Mouse (Mus musculus) skeletal muscle tissue, adult 2 months (tissue): ENCODE measurements at regions not wholly inside any gene's neighbourhood (a gene's known extent, or its start where the extent isn't known, plus 50 kb on each side); places are given as distances from the start of the nearest gene placed in this dataset.

ENCODE experiments used
- DNase-seq: peaks from one replicate; pipeline ENCODE4 v3.0.0-alpha.2; 2012; ENCODE audit warnings: low read depth, low spot score

DNA sequence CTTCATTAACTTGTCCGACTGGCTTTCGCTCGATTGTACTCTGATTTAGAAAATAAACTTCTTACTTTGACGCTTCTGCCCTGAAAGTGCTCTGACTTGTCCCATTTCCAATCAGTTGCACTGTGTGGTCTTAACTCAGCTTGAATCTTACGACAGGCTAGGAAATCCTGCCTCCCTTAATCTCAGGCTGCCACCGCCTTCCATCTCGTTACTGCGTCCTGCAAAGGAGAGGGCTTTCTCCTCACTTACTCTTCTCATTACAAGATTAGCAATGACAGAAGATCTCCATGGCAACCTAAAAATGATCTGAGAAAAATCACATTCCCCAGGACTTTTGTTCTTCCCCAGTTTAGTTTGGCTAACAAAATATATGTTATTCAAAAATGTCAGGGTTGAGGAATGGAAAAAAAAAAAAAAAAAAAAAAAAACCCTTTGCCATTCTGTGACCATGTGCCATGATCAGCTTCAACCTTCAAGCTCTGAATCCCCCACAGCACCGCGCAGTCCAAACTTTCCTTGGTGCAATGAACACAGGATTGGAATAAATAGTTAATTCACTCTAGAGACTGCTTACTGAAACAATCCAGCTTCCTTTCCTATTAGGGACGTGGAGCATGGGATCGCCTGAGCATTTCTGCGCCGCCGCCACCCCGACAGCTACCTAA, 494.1 kb downstream of the Lmo4 start:
- DNase-seq = no peak

DNA sequence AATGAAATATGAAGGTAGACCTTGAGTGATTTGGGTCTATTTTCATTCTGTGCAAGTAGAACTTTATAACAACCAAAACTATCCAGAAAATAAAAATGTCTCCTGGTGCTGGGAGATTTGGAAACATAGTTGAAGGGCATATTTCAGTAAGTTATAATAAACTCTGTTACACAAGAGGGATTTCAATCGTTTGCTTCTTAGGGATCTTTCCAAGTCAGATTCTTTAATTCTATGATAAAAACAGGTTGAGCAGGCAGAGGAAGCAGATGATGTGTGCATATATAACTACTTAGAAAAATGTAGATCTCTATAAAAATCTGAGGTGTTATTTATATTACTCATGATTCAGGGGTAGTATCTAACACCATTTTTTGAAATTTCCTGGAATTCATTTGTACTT, 498.3 kb downstream of the Lmo4 start:
- DNase-seq = no peak

GRCm38 (mm10) chr3:143694817-143695216, 510.2 kb downstream of the Lmo4 start:
- DNase-seq = no peak

DNA sequence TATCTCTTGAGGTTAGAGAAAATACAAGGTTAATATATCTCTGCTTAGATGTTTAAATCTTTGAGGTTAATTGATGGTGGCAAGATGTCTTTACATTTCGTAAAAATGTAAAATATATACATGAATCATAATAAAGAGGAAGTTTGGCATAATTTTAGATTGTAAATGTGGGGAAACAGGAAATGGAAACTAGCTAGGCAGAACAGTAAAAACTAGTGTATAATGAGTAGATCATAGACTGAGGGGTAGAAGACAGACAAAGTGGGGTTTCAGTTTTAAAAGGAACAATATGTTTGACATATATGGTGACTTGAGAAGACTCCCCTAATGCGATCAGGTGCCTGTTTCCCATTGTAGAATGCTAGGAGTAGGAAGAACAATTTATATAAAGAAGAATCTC, 519.3 kb downstream of the Lmo4 start:
- no peak for DNase-seq

GRCm38 (mm10) chr3:143678186-143678585, 526.8 kb downstream of the Lmo4 start:
- DNase-seq = no peak

DNA sequence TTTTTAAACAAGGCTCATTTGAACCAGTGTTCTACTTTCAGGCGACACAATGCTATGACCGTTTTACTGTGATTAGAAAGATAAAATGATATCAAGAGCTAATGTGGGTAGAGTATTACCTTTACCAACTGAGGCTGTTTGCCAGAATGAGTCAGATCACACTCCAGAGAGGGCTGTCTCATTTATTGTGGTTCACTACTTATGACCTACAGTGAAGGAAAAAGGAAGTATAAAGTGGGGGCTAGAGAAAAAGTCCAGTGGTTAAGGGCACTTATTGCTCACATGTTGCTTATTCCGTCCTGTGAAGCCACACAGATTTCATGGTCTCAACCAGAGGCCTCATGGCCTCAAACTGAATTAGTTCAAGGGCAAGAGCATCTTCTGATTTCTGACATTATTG, 530.2 kb downstream of the Lmo4 start:
- DNase-seq = no peak

- no peak for DNase-seq
These were observed 530.6 kb downstream of the Lmo4 start for GRCm38 (mm10) chr3:143674446-143674845.

- DNase-seq = no peak
These were observed 542.9 kb downstream of the Lmo4 start for GRCm38 (mm10) chr3:143662041-143662685.

DNA sequence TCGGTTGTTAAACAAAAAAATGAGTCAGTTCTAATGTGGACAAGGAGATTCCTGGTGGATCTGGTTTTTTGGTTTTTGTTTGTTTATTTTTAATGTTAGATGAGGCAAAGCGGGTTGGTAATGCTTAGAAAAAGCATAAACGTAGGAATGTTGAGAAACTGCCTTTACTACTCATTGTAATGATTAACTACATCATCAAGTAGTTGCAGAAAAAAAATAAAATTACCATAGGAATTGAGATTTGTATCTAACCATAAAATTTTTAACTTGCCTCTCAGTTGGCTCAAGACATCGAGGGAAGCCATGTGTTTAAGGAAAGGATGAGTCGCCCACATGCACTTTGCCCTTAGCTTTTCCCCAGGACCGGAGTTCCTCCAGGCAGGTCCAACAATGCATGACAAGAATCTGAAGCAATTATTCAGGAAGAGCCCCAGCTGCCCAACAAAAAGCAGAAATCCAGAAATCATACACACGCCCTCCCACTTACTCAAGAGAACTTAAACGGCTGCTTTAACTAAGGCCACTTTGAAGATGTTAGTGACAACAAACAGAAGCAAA, 545.5 kb downstream of the Lmo4 start:
- no peak for DNase-seq

DNA sequence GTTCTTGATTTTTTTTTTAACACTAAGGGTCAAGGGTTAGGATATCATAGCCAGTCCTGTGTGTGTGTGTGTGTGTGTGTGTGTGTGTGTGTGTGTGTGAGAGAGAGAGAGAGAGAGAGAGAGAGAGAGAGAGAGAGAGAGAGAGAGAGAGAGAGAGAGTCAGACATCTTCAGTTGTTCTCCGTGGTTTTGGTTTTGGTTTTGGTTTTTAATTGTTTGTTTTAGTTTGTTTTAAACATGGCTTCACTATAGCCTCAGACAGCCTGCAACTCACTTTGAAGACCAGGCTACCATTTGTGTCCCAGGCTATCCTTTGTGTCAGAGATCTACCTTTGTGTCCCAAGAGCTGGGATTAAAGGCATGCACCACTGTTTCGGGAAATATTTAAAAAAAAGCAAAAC, 557.8 kb downstream of the Lmo4 start:
- no peak for DNase-seq

GRCm38 (mm10) chr3:143646836-143647235, 558.2 kb downstream of the Lmo4 start:
- peak; percentile 11 for DNase-seq

DNA sequence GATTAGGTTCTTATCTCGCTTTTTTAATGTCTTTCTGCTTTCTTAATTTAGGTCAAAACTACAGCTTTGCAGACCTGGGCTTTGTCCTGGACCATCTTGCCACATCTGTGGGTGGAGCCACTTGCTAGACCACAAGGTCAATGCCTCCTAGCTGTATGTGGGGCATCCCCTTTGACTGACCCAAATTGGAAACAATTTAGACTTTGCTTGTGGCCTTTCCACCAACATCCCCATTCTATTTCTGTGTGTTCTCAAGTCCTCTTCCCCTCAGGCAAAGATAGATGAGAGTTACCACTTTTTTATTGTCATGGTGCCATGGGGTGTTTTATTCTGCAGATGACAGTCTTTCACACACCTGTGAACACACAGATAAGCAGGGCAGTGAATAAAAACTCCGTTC, 572.0 kb downstream of the Lmo4 start:
- no peak for DNase-seq

- DNase-seq = peak; percentile 13
These were observed 573.8 kb downstream of the Lmo4 start for GRCm38 (mm10) chr3:143631183-143631582.

DNA sequence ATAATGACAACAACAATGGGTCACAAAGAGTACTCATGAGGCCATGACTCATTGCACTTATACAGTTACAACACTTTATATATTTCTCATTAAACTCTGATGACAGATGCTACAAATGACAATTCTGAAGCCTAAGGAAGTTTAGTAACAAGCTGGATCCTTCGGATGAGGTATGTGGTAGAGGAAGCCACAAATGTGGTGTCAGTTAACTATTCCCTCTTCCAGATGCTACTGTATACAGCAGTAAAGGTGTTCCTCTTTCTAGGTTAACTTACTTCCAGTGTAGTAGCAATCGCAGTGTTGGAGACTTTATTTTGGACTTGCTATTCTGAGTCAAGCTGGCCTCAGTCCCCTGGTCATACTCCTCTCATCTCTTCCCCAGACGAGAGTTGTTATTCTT, 580.1 kb downstream of the Lmo4 start:
- DNase-seq = no peak

- DNase-seq = no peak
These were observed 582.7 kb downstream of the Lmo4 start for GRCm38 (mm10) chr3:143622275-143622674.

DNA sequence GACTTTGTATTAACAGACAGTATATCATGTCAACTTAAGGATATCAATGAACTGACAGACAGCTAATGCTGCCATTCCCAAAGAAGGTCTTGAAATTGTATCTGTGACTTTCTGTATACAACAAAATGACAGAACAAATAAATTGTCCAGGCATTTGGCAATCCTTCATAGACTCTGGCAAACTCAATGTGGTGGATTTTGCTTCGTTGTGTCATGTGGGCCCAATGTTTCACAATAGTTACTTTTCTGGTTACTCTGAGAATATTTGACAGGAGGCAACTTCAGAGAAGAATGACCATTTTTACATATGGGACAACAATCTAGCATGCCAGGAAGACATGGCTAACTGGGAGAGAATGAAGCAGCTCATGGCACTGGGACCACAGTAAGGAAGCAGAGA, 585.9 kb downstream of the Lmo4 start:
- no peak for DNase-seq

DNA sequence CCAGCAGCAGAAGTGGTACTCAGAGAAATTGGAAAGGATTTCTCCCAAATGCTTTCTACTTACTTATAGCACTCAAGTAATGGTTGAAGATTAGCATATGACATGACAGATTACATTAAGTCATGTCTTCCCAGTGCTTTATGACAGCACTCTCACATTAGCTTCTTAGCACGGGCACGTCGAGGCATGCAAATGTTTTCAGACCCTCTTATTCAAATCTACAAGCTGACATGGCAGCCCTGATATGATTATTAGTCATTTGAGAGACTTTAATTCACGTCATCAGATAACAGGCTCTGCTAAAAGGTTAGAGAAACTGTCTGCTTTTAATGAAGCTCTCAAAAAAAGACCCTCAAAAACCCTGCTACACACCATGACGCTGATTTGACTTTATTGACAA, 590.1 kb downstream of the Lmo4 start:
- no peak for DNase-seq

GRCm38 (mm10) chr3:143614004-143614403, 591.0 kb downstream of the Lmo4 start:
- DNase-seq = no peak

DNA sequence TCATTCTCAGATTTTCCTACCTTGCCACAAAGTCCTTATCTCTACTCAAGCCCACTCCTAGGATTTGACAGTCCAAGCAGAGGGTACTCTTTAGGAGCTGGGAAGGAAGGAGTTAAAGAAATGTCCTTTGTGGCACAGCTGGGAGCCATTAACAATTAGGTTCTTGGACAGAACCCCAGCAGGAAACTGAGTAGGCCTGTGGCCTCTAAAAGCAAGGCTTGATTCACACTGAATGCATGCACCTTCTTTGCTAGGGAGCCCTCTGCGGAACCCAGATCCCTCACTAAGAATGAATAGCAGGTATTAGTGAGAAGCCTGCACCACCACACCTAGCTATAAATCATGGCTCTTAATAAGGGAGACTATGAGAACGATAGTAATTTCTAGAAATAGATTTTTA, 595.3 kb downstream of the Lmo4 start:
- DNase-seq = no peak

DNA sequence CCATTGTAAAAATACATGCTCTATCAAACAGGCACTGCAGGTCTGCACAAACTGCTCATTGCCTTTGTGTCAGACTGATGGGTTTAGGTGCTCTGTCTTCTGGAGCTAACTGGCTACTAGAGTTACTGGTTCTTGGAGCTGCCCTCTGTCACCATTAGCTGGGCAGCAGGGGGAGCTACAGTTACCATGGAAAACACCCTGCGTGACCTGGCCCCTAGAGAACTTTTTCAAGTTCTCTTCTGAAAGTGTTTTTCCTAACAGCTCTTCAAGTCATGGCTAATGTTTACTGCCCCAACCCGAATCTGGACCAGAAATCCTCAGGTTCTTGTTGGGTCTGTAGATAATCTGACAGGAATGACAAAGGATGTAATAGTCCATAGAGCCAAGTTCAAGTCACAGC, 605.9 kb downstream of the Lmo4 start:
- no peak for DNase-seq

DNA sequence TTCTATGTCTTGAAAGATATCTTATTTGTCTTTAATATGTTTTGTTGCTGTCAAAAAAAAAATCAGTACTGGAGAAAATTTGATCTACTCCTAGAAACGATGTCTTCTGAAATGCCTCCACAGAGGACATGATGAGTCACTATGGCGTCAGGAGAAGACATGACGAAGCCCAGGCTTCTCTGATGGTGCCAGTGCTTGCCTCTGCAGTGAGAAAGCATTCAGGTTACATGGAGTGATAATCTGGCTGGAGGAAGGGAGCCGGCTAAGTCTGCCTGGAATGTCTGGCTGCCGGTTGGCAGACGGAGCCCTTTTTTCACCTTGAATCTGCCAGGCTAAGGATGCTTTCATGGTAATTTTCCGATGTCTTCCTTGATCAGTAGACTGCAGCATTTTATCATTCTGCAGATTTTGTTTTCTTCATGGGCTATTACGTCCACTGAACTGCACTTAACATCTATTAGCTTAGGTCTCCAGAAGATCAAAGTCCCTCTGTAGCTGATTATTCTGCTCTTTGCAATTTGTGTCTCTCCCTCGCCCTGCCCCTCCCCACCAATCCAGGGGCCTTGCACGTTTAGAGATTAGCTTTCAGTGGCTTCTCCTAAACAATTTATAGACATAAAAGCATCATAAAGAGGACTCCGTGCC, 607.9 kb downstream of the Lmo4 start:
- DNase-seq = no peak

DNA sequence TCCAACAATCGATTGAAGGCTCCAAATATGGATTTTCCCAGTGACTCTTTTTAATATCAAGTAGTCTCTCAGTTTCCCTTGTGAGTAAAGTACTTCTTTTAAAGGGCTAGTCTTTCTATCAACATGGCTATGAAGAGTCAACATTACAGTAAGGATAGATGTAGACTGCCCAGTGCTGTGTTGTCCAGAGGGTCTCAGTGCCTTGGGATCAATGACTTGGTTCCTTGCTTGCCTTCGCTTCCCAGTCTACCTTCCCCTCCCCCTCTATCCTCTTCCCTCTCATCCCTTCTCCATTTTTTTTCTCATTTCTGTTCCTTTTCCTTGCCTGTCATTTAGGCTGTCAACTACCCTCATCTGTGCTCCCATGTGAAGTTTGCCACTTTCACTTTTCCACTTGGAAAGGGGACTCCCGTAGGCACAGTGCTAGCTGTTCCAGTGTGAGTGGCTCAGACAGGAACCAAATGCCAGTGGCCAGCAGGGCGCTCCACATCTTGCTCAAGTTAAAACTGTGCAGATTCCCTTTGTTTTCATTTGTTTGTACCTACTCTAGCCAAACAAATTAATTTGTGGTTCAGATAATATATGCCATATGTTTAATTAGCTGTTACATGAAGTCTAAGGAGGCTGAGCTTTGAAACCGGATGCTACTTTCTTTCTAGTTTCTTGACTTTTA, 608.9 kb downstream of the Lmo4 start:
- DNase-seq = no peak
